Mouse (Mus musculus): ENCODE measurements around the gene Gfm1.

GRCm38 (mm10) chr3:67520568-67521143 is 90.8 kb downstream of the Gfm1 start:
- no peak for TF ChIP-seq EP300 (IDR thresholded peaks at IDR 0.05)
- no peak for TF ChIP-seq CTCF (IDR thresholded peaks at IDR 0.05)
